Mouse (Mus musculus) olfactory bulb, adult 2 months (tissue): ENCODE data around the gene Ttc9b. TPM values are rescaled to one million over a fixed set of nuclear protein-coding genes. Genes with fewer than 3 reads are reported as not detected.

Experiments
- H3K27ac ChIP-seq: fragments of 200-500 bp; 2 replicates; pipeline ENCODE4 v1.5.1; 2012; ENCODE audit warnings: low read depth, low read length; ENCODE audit not compliant: insufficient read depth
- H3K4me1 ChIP-seq: fragments of 200-500 bp; 2 replicates; pipeline ENCODE4 v1.6.1; 2012; ENCODE audit warnings: low read length; ENCODE audit not compliant: control insufficient read depth, insufficient read depth
- H3K4me3 ChIP-seq: fragments of 200-500 bp; 2 replicates; pipeline ENCODE4 v1.5.1; 2012; ENCODE audit warnings: mild to moderate bottlenecking, low read depth, low read length, moderate library complexity; ENCODE audit not compliant: insufficient read depth
- CTCF ChIP-seq: fragments of 200-500 bp; IDR thresholded peaks from 2 replicates; pipeline ENCODE4 v1.5.1; 2012; ENCODE audit warnings: low read depth, mild to moderate bottlenecking, low read length, moderate library complexity; ENCODE audit not compliant: insufficient read depth
- POLR2A ChIP-seq: fragments of 200-500 bp; IDR thresholded peaks from 2 replicates; pipeline ENCODE4 v1.6.1; 2012; ENCODE audit warnings: mild to moderate bottlenecking, low read depth, low read length, moderate library complexity; ENCODE audit not compliant: insufficient read depth
- WGBS: fragments of 180-500 bp; shearing (Covaris S2); methylation state at CpG from one replicate; pipeline ENCODE4 v1.1.7; 2018; 5-methylcytosine and 5-hydroxymethylcytosine counted together
- polyA plus RNA-seq: library from polyadenylated mRNA; stranded (reverse); fragments of >200 nt; gene quantifications from 2 replicates; pipeline ENCODE4 v1.2.4, GENCODE M21; 2012; ENCODE audit warnings: low replicate concordance; ENCODE audit not compliant: missing spikeins, insufficient read depth, insufficient read length

The Ttc9b gene
- polyA plus RNA-seq, 1 experiment = not detected

- H3K4me3 ChIP-seq = no peak overlapping the region
- TF ChIP-seq POLR2A (no peak), CTCF (no peak)
- 43% methylated on average over 3 of the region's 3 CpGs for WGBS
- no peaks in the 10 kb centered on the region for H3K4me1 ChIP-seq
- H3K27ac ChIP-seq = no peak overlapping the region
Observed at GRCm38 (mm10) chr7:27696711-27697110, 43.0 kb downstream of the Ttc9b start.

Other genes with a start within 250 kb of the Ttc9b start
- not detected in 2 replicates for gene Sptbn4, start 206.2 kb upstream of the Ttc9b start, polyA plus RNA-seq
- not detected in 2 replicates for gene Blvrb, start 205.9 kb upstream of the Ttc9b start, polyA plus RNA-seq
- not detected in 2 replicates for gene Sertad3, start 180.1 kb upstream of the Ttc9b start, polyA plus RNA-seq
- not detected in 2 replicates for gene Sertad1, start 167.0 kb upstream of the Ttc9b start, polyA plus RNA-seq
- gene Prx, start 154.6 kb upstream of the Ttc9b start, polyA plus RNA-seq = not detected in 2 replicates
- gene Hipk4, start 130.6 kb upstream of the Ttc9b start, polyA plus RNA-seq = not detected in 2 replicates
- not detected in 2 replicates for gene Pld3, start 100.7 kb upstream of the Ttc9b start, polyA plus RNA-seq
- gene 2310022A10Rik, start 100.7 kb upstream of the Ttc9b start, polyA plus RNA-seq = not detected in 2 replicates
- gene Akt2, start 62.4 kb upstream of the Ttc9b start, polyA plus RNA-seq = not detected in 2 replicates
- gene Map3k10, start 20.7 kb downstream of the Ttc9b start, polyA plus RNA-seq = not detected in 2 replicates
- not detected in 2 replicates for gene Zfp607b, start 35.4 kb downstream of the Ttc9b start, polyA plus RNA-seq
- not detected in 2 replicates for gene Zfp60, start 77.5 kb downstream of the Ttc9b start, polyA plus RNA-seq
- gene Zfp626, start 153.3 kb downstream of the Ttc9b start, polyA plus RNA-seq = not detected in 2 replicates
- not detected in 2 replicates for gene Zfp59, start 184.7 kb downstream of the Ttc9b start, polyA plus RNA-seq
- gene Zfp607a, start 203.6 kb downstream of the Ttc9b start, polyA plus RNA-seq = not detected in 2 replicates